8 mouse cellular contexts compared by ENCODE assay signal in genomic region chr16:44138979-44139535, GRCm38 (mm10). TPM values are rescaled to one million over a fixed set of nuclear protein-coding genes. Genes with fewer than 3 reads are reported as not detected.
DNase-seq lines count a peak whose midpoint lies in the region; ATAC-seq lines count a peak whose summit lies in the region.

No protein-coding gene starts in this region.

- peak; percentile 99 for DNase-seq in adipocyte (ENCODE audit: low spot score)
- DNase-seq in embryo, embryonic 10 days (ENCODE audit: low spot score), result peak; percentile 95
- DNase-seq in gastrocnemius, postnatal 10 days, result peak; percentile 80
- peak; percentile 97 for DNase-seq in induced T-regulatory cell, adult 2 months (ENCODE audit: low read depth)
- DNase-seq in left cerebral cortex, adult 9 months (ENCODE audit: low spot score in 2 of 2), result peak; percentile 86 to 87
- DNase-seq in right cerebral cortex, postnatal 14 days, result peak; percentile 81
- DNase-seq in urinary bladder, postnatal 36 days (ENCODE audit: low spot score in 2 of 2), result peak; percentile 86

- ATAC-seq in megakaryocyte progenitor cell, adult 5-6 weeks (replicated peaks; ENCODE audit: poor library complexity), result peak; percentile 71

RNA-seq across cellular contexts. Expression of gene Atp6v1a, which starts 0.4 kb away (rescaled TPM):
- total RNA-seq in gastrocnemius, postnatal 10 days (2021), result 10 to 100 TPM; 40.0 to 45.3 TPM
- 49.5 and 51.9 TPM in 2 replicates for total RNA-seq in megakaryocyte progenitor cell, adult 5-6 weeks (2015)
- 81.0 and 83.3 TPM in 2 replicates for total RNA-seq in megakaryocyte progenitor cell, adult 5-6 weeks (2017)

RNA-seq across cellular contexts. Expression of gene Naa50, which starts 0.6 kb away (rescaled TPM):
- total RNA-seq in gastrocnemius, postnatal 10 days (2021), result 100 to 1,000 TPM; 231 to 242 TPM
- 164 and 170 TPM in 2 replicates for total RNA-seq in megakaryocyte progenitor cell, adult 5-6 weeks (2015)
- total RNA-seq in megakaryocyte progenitor cell, adult 5-6 weeks (2017), result 112 and 129 TPM in 2 replicates

RNA-seq across cellular contexts. Expression of gene Usf3, which starts 34.0 kb away (rescaled TPM):
- total RNA-seq in gastrocnemius, postnatal 10 days (2021), result 10 to 100 TPM; 35.8 to 40.6 TPM
- 26.5 and 30.7 TPM in 2 replicates for total RNA-seq in megakaryocyte progenitor cell, adult 5-6 weeks (2015)
- total RNA-seq in megakaryocyte progenitor cell, adult 5-6 weeks (2017), result 9.4 and 10.0 TPM in 2 replicates

Comparison
In these comparisons a context has a peak if more than half of its experiments do, and no peak if none do; other contexts are left out.
1. Peak in every context shown above with its lines: DNase-seq and ATAC-seq.